Mouse (Mus musculus): Measurements from ENCODE around the gene Bsx. TPM values are rescaled to one million over a fixed set of nuclear protein-coding genes. Genes with fewer than 3 reads are reported as not detected.

Bsx gene
- not detected in 2 replicates for polyA plus RNA-seq (2015; fragmentation: Nextera tagmentation; extraction: Ambion mirVana)

GRCm38 (mm10) chr9:40873556-40874470 is at the start of gene Bsx:
TSS of gene Bsx (plus strand) at chr9:40874127.
- WGBS = 3% methylated on average over 32 of the region's 32 CpGs
- ATAC-seq (ENCODE audit: low FRiP score) = peak; percentile 53; the same call in 1 of the 2 replicates
- Histone ChIP-seq H3K36me3 (no peaks in the 10 kb centered on the region), H3K9me3 (replicated peaks) (no peaks in the 10 kb centered on the region), H3K4me1 (peaks cover 20% of the 10 kb centered on the region), H3K27ac (replicated peaks) (no peak within 1 kb of the TSS), H3K4me2 (peak within 1 kb of the TSS; percentile 34; the same call in 1 of the 2 replicates), H3K27me3 (replicated peaks) (peaks cover 86% of the 10 kb centered on the region), H3K9ac (replicated peaks) (no peak within 1 kb of the TSS), H3K4me3 (replicated peaks) (0 out of 2 replicates have a peak within 1 kb of the TSS, but pooled peaks have one; percentile 8)

- WGBS = 52% methylated on average over 6 of the region's 6 CpGs
- H3K4me1 ChIP-seq = peaks cover 13% of the 10 kb centered on the region
- no peak overlapping the region for H3K9ac ChIP-seq (replicated peaks)
- ATAC-seq (ENCODE audit: low FRiP score) = no peak
- no peaks in the 10 kb centered on the region for H3K9me3 ChIP-seq (replicated peaks)
- no peaks in the 10 kb centered on the region for H3K27me3 ChIP-seq (replicated peaks)
- no peak overlapping the region for H3K4me2 ChIP-seq
- no peaks in the 10 kb centered on the region for H3K36me3 ChIP-seq
- H3K4me3 ChIP-seq (replicated peaks) = no peak overlapping the region
- no peak overlapping the region for H3K27ac ChIP-seq (replicated peaks)
Measured at GRCm38 (mm10) chr9:40825601-40826000, 48.3 kb upstream of the Bsx start.

GRCm38 (mm10) chr9:40827366-40827765 is 46.6 kb upstream of the Bsx start:
- H3K9me3 ChIP-seq (replicated peaks) = no peaks in the 10 kb centered on the region
- H3K36me3 ChIP-seq = no peaks in the 10 kb centered on the region
- no peak overlapping the region for H3K27ac ChIP-seq (replicated peaks)
- peaks cover under 1% of the 10 kb centered on the region for H3K4me1 ChIP-seq
- ATAC-seq (ENCODE audit: low FRiP score) = no peak
- H3K27me3 ChIP-seq (replicated peaks) = no peaks in the 10 kb centered on the region
- no peak overlapping the region for H3K9ac ChIP-seq (replicated peaks)
- H3K4me3 ChIP-seq (replicated peaks) = no peak overlapping the region
- no peak overlapping the region for H3K4me2 ChIP-seq
- WGBS = 80% methylated on average over 4 of the region's 4 CpGs

GRCm38 (mm10) chr9:40834569-40834968 is 39.4 kb upstream of the Bsx start:
- H3K4me2 ChIP-seq = 0 out of 2 replicates have a peak overlapping the region, but pooled peaks have one; percentile 15
- no peaks in the 10 kb centered on the region for H3K9me3 ChIP-seq (replicated peaks)
- H3K4me3 ChIP-seq (replicated peaks) = no peak overlapping the region
- H3K27me3 ChIP-seq (replicated peaks) = no peaks in the 10 kb centered on the region
- 8% methylated on average over 12 of the region's 12 CpGs for WGBS
- no peaks in the 10 kb centered on the region; the same call in 1 of the 2 replicates for H3K4me1 ChIP-seq
- H3K27ac ChIP-seq (replicated peaks) = no peak overlapping the region
- no peaks in the 10 kb centered on the region for H3K36me3 ChIP-seq
- H3K9ac ChIP-seq (replicated peaks) = no peak overlapping the region
- peak; percentile 45; the same call in 1 of the 2 replicates for ATAC-seq (ENCODE audit: low FRiP score)

GRCm38 (mm10) chr9:40836681-40837080 is 37.2 kb upstream of the Bsx start:
- no peak overlapping the region for H3K27ac ChIP-seq (replicated peaks)
- 76% methylated on average over 3 of the region's 3 CpGs for WGBS

GRCm38 (mm10) chr9:40839662-40840061 is 34.3 kb upstream of the Bsx start:
- Histone ChIP-seq H3K36me3 (no peaks in the 10 kb centered on the region), H3K9me3 (replicated peaks) (no peaks in the 10 kb centered on the region), H3K4me1 (no peaks in the 10 kb centered on the region; the same call in 1 of the 2 replicates), H3K4me3 (replicated peaks) (no peak overlapping the region), H3K4me2 (no peak overlapping the region), H3K27ac (replicated peaks) (no peak overlapping the region), H3K27me3 (replicated peaks) (no peaks in the 10 kb centered on the region), H3K9ac (replicated peaks) (no peak overlapping the region)
- no peak for ATAC-seq (ENCODE audit: low FRiP score)
- 71% methylated on average over 3 of the region's 3 CpGs for WGBS

More at GRCm38 (mm10) chr9:40836681-40837080, 37.2 kb upstream of the Bsx start:
- Histone ChIP-seq H3K27me3 (replicated peaks) (no peaks in the 10 kb centered on the region), H3K9ac (replicated peaks) (no peak overlapping the region), H3K36me3 (no peaks in the 10 kb centered on the region), H3K4me2 (no peak overlapping the region), H3K4me3 (replicated peaks) (no peak overlapping the region), H3K4me1 (no peaks in the 10 kb centered on the region; the same call in 1 of the 2 replicates), H3K9me3 (replicated peaks) (no peaks in the 10 kb centered on the region)
- no peak for ATAC-seq (ENCODE audit: low FRiP score)

GRCm38 (mm10) chr9:40851515-40851914 is 22.4 kb upstream of the Bsx start:
- ATAC-seq (ENCODE audit: low FRiP score) = peak; percentile 29; the same call in 1 of the 2 replicates
- 15% methylated on average over 2 of the region's 2 CpGs for WGBS
- no peak overlapping the region for H3K9ac ChIP-seq (replicated peaks)
- 0 out of 2 replicates have a peak overlapping the region, but pooled peaks have one; percentile 13 for H3K27ac ChIP-seq (replicated peaks)
- H3K27me3 ChIP-seq (replicated peaks) = 0 out of 2 replicates have a peak, but pooled peaks cover 10% of the 10 kb centered on the region
- no peaks in the 10 kb centered on the region for H3K9me3 ChIP-seq (replicated peaks)
- peaks cover 11% of the 10 kb centered on the region; the same call in 1 of the 2 replicates for H3K4me1 ChIP-seq
- H3K4me3 ChIP-seq (replicated peaks) = no peak overlapping the region
- no peak overlapping the region for H3K4me2 ChIP-seq
- no peaks in the 10 kb centered on the region for H3K36me3 ChIP-seq

GRCm38 (mm10) chr9:40858461-40859160 is 15.3 kb upstream of the Bsx start:
- H3K4me3 ChIP-seq (replicated peaks) = peak overlapping the region; percentile 34
- 0 out of 2 replicates have a peak overlapping the region, but pooled peaks have one; percentile 1 for H3K9ac ChIP-seq (replicated peaks)
- peak overlapping the region; percentile 66 for H3K4me2 ChIP-seq
- H3K9me3 ChIP-seq (replicated peaks) = no peaks in the 10 kb centered on the region
- H3K27ac ChIP-seq (replicated peaks) = peak overlapping the region; percentile 19; the same call in 1 of the 2 replicates
- no peaks in the 10 kb centered on the region for H3K36me3 ChIP-seq
- ATAC-seq (ENCODE audit: low FRiP score) = peak; percentile 79; the same call in 1 of the 2 replicates
- peaks cover 8% of the 10 kb centered on the region for H3K4me1 ChIP-seq
- H3K27me3 ChIP-seq (replicated peaks) = peaks cover 23% of the 10 kb centered on the region
- WGBS = 4% methylated on average over 21 of the region's 21 CpGs

GRCm38 (mm10) chr9:40859196-40859595 is 14.7 kb upstream of the Bsx start:
- no peak overlapping the region for H3K27ac ChIP-seq (replicated peaks)
- 0 out of 2 replicates have a peak, but pooled peaks have one; percentile 45 for ATAC-seq (ENCODE audit: low FRiP score)
- 8% methylated on average over 9 of the region's 9 CpGs for WGBS
- peaks cover 8% of the 10 kb centered on the region for H3K4me1 ChIP-seq
- H3K9me3 ChIP-seq (replicated peaks) = no peaks in the 10 kb centered on the region
- peaks cover 20% of the 10 kb centered on the region for H3K27me3 ChIP-seq (replicated peaks)
- H3K9ac ChIP-seq (replicated peaks) = no peak overlapping the region
- peak overlapping the region; percentile 34 for H3K4me3 ChIP-seq (replicated peaks)
- H3K36me3 ChIP-seq = no peaks in the 10 kb centered on the region
- H3K4me2 ChIP-seq = peak overlapping the region; percentile 66

GRCm38 (mm10) chr9:40870331-40870730 is 3.6 kb upstream of the Bsx start:
- no peak overlapping the region for H3K4me3 ChIP-seq (replicated peaks)
- ATAC-seq (ENCODE audit: low FRiP score) = no peak
- H3K4me2 ChIP-seq = no peak overlapping the region
- no peaks in the 10 kb centered on the region for H3K9me3 ChIP-seq (replicated peaks)
- no peak overlapping the region for H3K9ac ChIP-seq (replicated peaks)
- peaks cover 68% of the 10 kb centered on the region for H3K27me3 ChIP-seq (replicated peaks)
- H3K4me1 ChIP-seq = peaks cover 5% of the 10 kb centered on the region; the same call in 1 of the 2 replicates
- H3K27ac ChIP-seq (replicated peaks) = no peak overlapping the region
- WGBS = 79% methylated on average over 5 of the region's 5 CpGs
- H3K36me3 ChIP-seq = no peaks in the 10 kb centered on the region
